Mouse (Mus musculus): Measurements from ENCODE around the gene Plk2.

GRCm38 (mm10) chr13:110401877-110402276, 7.0 kb downstream of the Plk2 start:
- TF ChIP-seq CTCF (IDR thresholded peaks at IDR 0.05; ENCODE audit: insufficient read depth, low read length) (no peak), POLR2A (IDR thresholded peaks at IDR 0.05; ENCODE audit: borderline replicate concordance, extremely low read depth, low read depth, low read length) (no peak)

Data from lung, adult 2 months (tissue).